In the genomic region with DNA sequence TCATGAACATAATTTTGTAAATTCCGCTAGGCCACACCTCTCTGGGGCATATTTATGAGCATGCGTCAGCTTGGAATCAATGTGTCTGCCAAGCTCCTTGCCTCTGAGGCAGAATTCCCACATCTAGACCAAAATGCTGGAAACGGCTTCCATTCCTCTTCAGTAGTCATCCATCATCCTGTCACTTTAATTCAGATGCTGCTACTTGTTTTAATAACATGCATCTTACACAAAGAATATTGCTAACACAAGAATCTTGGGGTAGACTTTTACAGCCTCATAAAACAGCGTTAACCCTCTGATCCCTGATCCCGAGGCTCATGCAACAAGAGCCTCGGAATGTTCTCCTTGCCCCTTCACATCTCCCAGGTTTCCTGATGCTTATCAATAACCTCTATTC, we compare ENCODE assay signal across 20 mouse cellular contexts.
A peak's percentile ranks its signal among the peaks of the same experiment; 100 is the strongest.
DNase-seq lines count a peak whose midpoint lies in the region; ATAC-seq and TF ChIP-seq lines count a peak whose summit lies in the region.
"Had no signal": no experiment of that assay in that cellular context is flagged by ENCODE, and none has a peak within 500 bp of the region (broad histone marks: within the 10 kb centered on the region; RNA-seq: fewer than 3 reads in every experiment).

No protein-coding gene starts in this region.

- no peak overlapping the region for H3K4me2 ChIP-seq in neural tube, embryonic 12.5 days (replicated peaks)
- H3K4me2 ChIP-seq: embryonic facial prominence, embryonic 13.5 days; heart, embryonic 12.5 days; limb, embryonic 15.5 days had no signal

- H3K27me3 ChIP-seq in neural tube, embryonic 12.5 days (replicated peaks): no peaks in the 10 kb centered on the region
- H3K27me3 ChIP-seq: CH12.LX; embryonic facial prominence, embryonic 13.5 days; heart, embryonic 12.5 days; limb, embryonic 15.5 days had no signal

- H3K9me3 ChIP-seq in neural tube, embryonic 12.5 days: no peaks in the 10 kb centered on the region
- H3K9me3 ChIP-seq: embryonic facial prominence, embryonic 13.5 days; heart, embryonic 12.5 days; limb, embryonic 15.5 days had no signal

- H3K27ac ChIP-seq in neural tube, embryonic 12.5 days: no peak overlapping the region
- H3K27ac ChIP-seq: embryonic facial prominence, embryonic 13.5 days; limb, embryonic 15.5 days had no signal

- H3K4me3 ChIP-seq in neural tube, embryonic 12.5 days: no peak overlapping the region
- H3K4me3 ChIP-seq: embryonic facial prominence, embryonic 13.5 days; heart, embryonic 12.5 days; limb, embryonic 15.5 days had no signal

- WGBS in neural tube, embryonic 12.5 days: 37% methylated on average over 6 of the region's 6 CpGs

- no peaks in the 10 kb centered on the region for H3K4me1 ChIP-seq in neural tube, embryonic 12.5 days
- H3K4me1 ChIP-seq: embryonic facial prominence, embryonic 13.5 days; heart, embryonic 12.5 days; limb, embryonic 15.5 days had no signal

- TF ChIP-seq CTCF in brain, embryonic 14.5 days (IDR thresholded peaks at IDR 0.05; ENCODE audit: borderline replicate concordance, extremely low read depth, insufficient read depth, insufficient read length): no peak

- ATAC-seq in neural tube, embryonic 12.5 days (ENCODE audit: low FRiP score, low read depth): peak; percentile 72
- ATAC-seq: midbrain, embryonic 16.5 days; Patski had no signal

- TF ChIP-seq POLR2A in brain, embryonic 14.5 days (IDR thresholded peaks at IDR 0.05; ENCODE audit: borderline replicate concordance, extremely low read depth, insufficient read depth, insufficient read length, poor library complexity, severe bottlenecking): no peak

- H3K36me3 ChIP-seq in neural tube, embryonic 12.5 days: no peaks in the 10 kb centered on the region
- H3K36me3 ChIP-seq: embryonic facial prominence, embryonic 13.5 days; heart, embryonic 12.5 days; limb, embryonic 15.5 days had no signal

- H3K9ac ChIP-seq in neural tube, embryonic 12.5 days: no peak overlapping the region
- H3K9ac ChIP-seq: embryonic facial prominence, embryonic 13.5 days; heart, embryonic 12.5 days; limb, embryonic 15.5 days had no signal

- DNase-seq in kidney, postnatal 10 days: peak; percentile 6
- no peak for DNase-seq in kidney, adult 9 months
- DNase-seq in brain, embryonic 14.5 days (ENCODE audit: low read depth): peak; percentile 64
- peak; percentile 76 for DNase-seq in fibroblast of lung, adult 2 months (ENCODE audit: low read depth)
- no peak for DNase-seq in cerebellum, adult 8-10 months
- DNase-seq in testis, postnatal 14 days (ENCODE audit: low spot score): no peak
- DNase-seq: cerebellum, adult 9-10 months; gastrocnemius, postnatal 25 days; heart, postnatal 4 days; kidney, adult 18-20 months; lung, adult 18-20 months; right cerebral cortex, postnatal 25 days; thymus, adult 2 months had no signal

Comparison
In these comparisons a context has a peak if more than half of its experiments do, and no peak if none do; other contexts are left out.
1. DNase-seq: peak in kidney, postnatal 10 days (single experiment), brain, embryonic 14.5 days (single experiment) and fibroblast of lung, adult 2 months (single experiment); none in kidney, adult 9 months (single experiment), cerebellum, adult 8-10 months (single experiment) and testis, postnatal 14 days (single experiment).